Mouse (Mus musculus): Measurements from ENCODE around the gene Vps33b. TPM values are rescaled to one million over a fixed set of nuclear protein-coding genes. Genes with fewer than 3 reads are reported as not detected.
A peak's percentile ranks its signal among the peaks of the same experiment; 100 is the strongest.
"Not testable (repeated sequence)": the region's sequence is repeated elsewhere in the genome, so short reads cannot be mapped to it uniquely, and the experiment has no call there.

The Vps33b gene
- total RNA-seq, 1 experiment from 2014 or later, result 31.7 TPM

DNA sequence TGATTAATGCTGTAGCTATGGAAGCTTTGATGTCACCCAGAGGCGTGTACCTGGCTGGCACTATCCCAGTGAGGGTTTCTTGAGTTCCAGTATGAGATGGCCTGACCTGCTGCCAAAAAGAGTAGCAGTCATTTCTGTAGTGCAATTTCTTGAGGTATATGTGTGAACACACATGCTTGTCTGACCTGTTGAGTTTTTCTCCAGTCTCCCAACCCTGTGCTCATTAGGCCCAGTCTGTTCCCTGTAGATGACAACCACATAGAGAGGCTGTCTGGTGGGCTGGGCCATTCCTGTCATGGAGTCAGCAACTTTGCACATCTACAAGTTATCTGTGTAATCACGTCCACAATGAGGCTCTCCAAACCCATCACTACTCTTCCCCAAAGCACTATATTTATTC lies 46.3 kb downstream of the Vps33b start:
- ATAC-seq (replicated peaks; ENCODE audit: low read depth, poor library complexity, severe bottlenecking), result no peak

- no peak for ATAC-seq (replicated peaks; ENCODE audit: low read depth, poor library complexity, severe bottlenecking)
Observed at GRCm38 (mm10) chr7:80317439-80318115, 48.1 kb downstream of the Vps33b start.

DNA sequence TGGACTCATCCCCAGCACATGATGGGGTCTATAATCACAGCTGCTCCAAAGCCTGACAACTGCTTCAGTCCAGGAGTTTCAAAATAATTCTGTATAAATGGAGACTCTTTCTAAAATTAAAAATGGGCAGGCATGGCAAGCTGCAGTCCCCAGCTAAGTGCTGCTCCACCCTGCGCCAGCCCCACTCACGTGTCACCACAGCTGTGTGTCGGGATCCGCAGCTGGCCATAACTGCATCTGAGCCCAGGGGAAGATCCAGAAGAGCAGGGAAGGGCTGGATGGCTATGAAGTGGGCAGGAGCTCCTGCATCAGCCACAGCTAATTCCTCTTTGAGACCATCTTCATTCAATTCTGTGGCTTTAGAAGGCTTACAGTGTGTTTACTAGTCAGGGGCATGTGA lies 49.2 kb downstream of the Vps33b start:
- ATAC-seq (replicated peaks; ENCODE audit: low read depth, poor library complexity, severe bottlenecking), result no peak

DNA sequence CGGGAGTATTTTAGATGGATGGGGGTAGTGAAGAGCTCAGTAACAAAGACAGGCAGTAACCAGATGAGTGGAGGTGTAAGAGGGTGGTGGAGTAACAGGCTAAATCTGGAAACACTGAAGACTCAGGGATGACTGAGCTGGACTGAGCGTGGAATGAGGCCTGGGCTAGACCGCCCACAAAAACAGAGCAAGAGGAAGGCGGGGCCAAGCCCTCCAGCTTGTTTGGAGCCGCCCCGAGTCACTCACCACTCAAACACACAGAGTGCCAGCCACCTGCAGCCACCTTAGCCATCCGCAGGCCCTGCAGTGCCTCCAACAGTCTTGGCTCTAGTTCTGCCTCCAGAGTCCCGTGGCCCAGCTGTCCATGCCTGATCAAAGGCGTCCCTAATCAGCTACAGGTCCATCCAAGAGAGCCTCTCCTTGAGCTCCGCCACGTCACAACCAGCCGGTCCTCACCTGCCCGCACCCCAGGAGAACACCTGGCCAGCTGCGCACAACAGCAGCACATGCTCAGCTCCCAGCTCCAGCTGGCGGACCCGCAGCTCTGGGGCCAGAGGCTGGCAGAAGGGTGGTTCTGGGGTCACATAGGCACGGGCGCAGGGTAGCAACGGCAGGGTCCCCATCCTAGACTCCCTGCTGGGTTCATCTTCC lies 50.5 kb downstream of the Vps33b start:
- no peak for ATAC-seq (replicated peaks; ENCODE audit: low read depth, poor library complexity, severe bottlenecking)

DNA sequence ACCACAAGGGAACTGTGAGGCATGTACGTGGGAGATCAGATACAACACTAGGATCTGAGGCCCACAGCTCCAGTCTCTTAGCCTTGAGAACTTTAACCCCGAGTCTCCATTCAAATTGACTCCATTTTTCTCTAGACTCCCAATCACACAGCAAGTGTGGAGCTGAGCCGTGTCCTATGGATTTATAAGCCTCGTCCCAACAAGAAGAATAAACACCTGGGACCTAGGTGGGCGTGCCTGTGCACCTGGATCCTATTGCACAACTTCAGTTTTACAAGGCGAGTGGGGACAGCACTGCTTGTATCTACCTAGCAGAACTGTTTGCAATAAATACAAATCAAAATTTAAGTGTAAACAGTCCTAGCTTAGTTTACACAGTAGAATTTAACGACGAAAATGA lies 53.9 kb downstream of the Vps33b start:
- ATAC-seq (replicated peaks; ENCODE audit: low read depth, poor library complexity, severe bottlenecking), result no peak

GRCm38 (mm10) chr7:80324043-80324815 lies 54.8 kb downstream of the Vps33b start, which contains the start of gene Rccd1:
Gene Rccd1 (minus strand): TSS chr7:80324454.
- peak; percentile 97 for ATAC-seq (replicated peaks; ENCODE audit: low read depth, poor library complexity, severe bottlenecking)

DNA sequence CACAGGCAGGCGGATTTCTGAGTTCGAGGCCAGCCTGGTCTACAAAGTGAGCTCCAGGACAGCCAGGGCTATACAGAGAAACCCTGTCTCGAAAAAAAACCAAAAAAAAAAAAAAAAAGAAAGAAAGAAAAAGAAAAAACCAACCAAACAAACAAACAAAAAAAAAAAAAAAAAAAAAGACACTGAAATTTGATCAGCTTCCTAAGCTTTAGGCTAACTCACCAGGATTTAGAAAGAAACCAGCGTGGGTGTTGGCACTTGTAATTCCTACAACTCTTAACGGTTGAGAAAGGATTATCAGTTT lies 55.3 kb downstream of the Vps33b start:
- ATAC-seq (replicated peaks; ENCODE audit: low read depth, poor library complexity, severe bottlenecking), result not testable (repeated sequence)

DNA sequence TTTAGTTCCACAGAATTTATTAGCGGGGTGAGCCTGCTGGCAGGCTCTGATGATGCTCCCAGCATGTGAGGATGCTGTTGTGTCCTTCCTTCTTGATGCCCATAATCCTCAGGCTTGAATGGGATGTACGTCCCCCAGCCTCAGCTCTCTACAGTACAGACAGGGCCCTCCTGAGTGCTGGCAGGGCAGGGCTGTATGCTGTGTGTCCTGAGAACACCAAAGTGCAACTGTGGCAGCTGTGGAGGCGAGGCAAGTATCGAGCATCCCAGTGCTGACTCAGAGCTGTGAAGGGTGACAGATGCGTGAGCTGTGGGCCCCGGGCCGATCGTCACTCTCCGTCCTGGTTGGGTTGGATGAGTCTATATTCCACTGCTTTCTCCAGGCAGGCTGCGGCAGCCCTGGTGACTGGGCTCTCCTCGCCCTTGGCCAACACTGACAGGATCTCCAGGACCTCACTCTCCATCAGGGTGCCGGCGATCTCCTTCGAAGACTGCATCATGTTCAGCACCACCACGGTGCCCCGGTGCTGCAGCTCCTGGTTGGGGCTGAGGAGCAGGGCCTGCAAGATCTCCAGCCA lies 55.9 kb downstream of the Vps33b start:
- no peak for ATAC-seq (replicated peaks; ENCODE audit: low read depth, poor library complexity, severe bottlenecking)

DNA sequence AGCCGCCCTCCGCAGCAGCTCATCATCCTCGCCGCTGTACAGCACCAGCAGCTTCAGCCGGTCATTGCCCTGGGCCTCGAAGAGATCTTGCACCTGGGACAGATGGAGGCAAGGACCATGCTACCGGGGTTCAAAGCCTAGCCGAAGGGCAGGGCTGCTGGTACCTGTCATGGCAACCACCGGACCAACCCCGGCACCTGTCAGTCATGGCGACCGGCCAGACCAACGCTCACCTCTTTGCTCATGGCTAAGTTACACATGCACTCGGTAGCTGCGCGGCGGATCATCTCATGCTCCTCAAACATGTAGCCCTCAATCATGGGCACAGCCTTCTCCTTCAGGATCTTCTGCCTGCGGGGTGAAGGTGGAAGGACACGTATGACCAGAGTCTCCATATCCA lies 56.6 kb downstream of the Vps33b start:
- no peak for ATAC-seq (replicated peaks; ENCODE audit: low read depth, poor library complexity, severe bottlenecking)

DNA sequence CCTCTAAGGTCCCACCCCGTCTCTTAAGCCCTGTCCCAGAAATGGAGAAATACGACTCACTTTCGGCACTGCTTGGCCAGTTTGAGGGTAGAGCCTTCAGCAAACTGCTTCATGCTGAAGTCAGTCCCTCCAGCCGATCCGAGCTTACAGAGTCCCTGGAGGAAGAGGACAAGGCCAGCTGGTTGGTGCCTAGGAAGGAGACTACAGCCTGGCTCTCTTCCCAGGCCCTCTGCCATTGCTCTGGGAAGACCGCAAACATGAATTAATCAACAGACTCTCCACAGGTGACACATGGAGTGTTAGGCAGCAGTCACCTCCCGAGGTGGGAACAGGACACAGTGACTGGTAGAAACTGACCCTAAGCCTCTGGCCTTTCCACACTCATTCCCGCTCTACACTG lies 60.8 kb downstream of the Vps33b start:
- ATAC-seq (replicated peaks; ENCODE audit: low read depth, poor library complexity, severe bottlenecking), result no peak

- no peak for ATAC-seq (replicated peaks; ENCODE audit: low read depth, poor library complexity, severe bottlenecking)
Observed at GRCm38 (mm10) chr7:80331433-80331832, 62.0 kb downstream of the Vps33b start.

- ATAC-seq (replicated peaks; ENCODE audit: low read depth, poor library complexity, severe bottlenecking), result no peak
Observed at GRCm38 (mm10) chr7:80334848-80335247, 65.4 kb downstream of the Vps33b start.

DNA sequence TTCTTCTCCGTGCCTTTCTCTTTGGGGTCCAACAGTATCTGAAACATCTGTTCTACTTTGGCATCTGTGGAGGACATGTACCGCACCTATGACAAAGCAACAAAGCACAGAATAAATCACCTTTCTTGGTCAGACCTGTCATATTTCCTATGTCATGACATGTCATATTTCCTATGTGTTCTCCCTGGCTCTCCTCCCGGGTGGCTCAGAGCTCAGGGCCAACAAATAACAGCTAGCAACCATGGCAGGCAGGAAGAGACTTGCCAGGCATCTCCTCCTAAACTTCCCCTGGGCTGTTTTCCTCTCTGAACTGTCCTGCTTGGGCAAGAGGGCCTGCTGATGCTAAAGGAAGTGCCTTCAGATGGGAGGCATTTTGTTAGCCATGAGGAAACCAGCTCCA lies 67.5 kb downstream of the Vps33b start:
- no peak for ATAC-seq (replicated peaks; ENCODE audit: low read depth, poor library complexity, severe bottlenecking)

- no peak for ATAC-seq (replicated peaks; ENCODE audit: low read depth, poor library complexity, severe bottlenecking)
Observed at GRCm38 (mm10) chr7:80339371-80339770, 69.9 kb downstream of the Vps33b start.

DNA sequence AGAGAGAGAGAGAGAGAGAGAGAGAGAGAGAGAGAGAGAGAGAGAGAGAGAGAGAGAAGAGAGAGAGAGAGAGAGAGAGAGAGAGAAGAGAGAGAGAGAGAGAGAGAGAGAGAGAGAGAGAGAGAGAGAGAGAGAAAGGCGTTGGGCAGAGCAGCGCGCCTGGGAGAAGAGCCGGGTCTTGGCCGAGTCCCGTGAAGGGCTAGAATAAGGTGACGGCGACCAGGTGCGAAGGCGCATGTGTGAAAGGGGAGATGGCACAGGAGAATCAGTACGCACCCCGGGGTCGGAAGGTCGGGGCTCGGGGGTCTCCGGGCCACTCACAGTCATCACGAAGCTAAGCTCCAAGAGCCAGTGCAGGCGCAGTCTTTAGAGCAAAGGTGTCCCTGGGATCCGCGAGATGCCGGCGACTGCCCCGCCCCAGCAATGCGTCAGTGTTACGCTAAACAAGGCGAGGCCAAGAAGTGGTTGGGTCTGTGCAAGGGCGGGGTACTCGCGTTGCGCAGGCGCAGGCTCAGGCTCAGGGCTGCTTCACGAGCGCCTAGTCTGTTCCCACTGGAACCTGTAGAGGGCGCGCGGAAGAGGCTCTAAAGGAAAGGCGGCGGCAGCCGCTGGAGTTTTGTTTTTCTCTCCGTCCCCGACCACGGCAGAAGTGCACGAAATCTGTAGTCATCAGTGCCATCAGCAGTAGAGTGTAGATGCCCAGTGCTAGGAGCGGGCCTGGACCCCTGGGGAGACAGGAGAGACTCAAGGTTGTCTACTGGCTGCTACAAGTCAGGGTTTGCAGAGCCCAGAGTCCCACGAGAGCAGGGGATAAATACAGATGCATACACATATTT lies 70.6 kb downstream of the Vps33b start:
- peak; percentile 84 for ATAC-seq (replicated peaks; ENCODE audit: low read depth, poor library complexity, severe bottlenecking)

GRCm38 (mm10) chr7:80340793-80341192 lies 71.3 kb downstream of the Vps33b start, which contains the start of gene Unc45a:
Gene Unc45a (minus strand): TSS chr7:80341005.
- peak; percentile 64 for ATAC-seq (replicated peaks; ENCODE audit: low read depth, poor library complexity, severe bottlenecking)
